Mouse (Mus musculus): ENCODE measurements around the gene Mmp13. TPM values are rescaled to one million over a fixed set of nuclear protein-coding genes. Genes with fewer than 3 reads are reported as not detected.
"Not testable (repeated sequence)": the region's sequence is repeated elsewhere in the genome, so short reads cannot be mapped to it uniquely, and the experiment has no call there.

The Mmp13 gene
- not detected for total RNA-seq (2021)

- no peak for DNase-seq
- intact Hi-C loops (cut with DNase I) = no loop called here
Observed at GRCm38 (mm10) chr9:7272214-7272613, at the start of gene Mmp13. Mmp13 (plus strand) TSS chr9:7272514.

- no peak for DNase-seq
- intact Hi-C loops (cut with DNase I) = no loop called here
Observed at GRCm38 (mm10) chr9:7238619-7239018, 33.7 kb upstream of the Mmp13 start.

- DNase-seq = no peak
- intact Hi-C loops (cut with DNase I) = no loop called here
Observed at GRCm38 (mm10) chr9:7239967-7240366, 32.3 kb upstream of the Mmp13 start.

GRCm38 (mm10) chr9:7252797-7253654, 19.3 kb upstream of the Mmp13 start:
- intact Hi-C loops (cut with DNase I) = no loop called here
- DNase-seq = no peak

GRCm38 (mm10) chr9:7261667-7262066, 10.6 kb upstream of the Mmp13 start:
- intact Hi-C loops (cut with DNase I) = no loop called here
- no peak for DNase-seq

- intact Hi-C loops (cut with DNase I) = no loop called here
Observed at GRCm38 (mm10) chr9:7270071-7270470, 2.2 kb upstream of the Mmp13 start.

GRCm38 (mm10) chr9:7282565-7283302, 10.4 kb downstream of the Mmp13 start:
- DNase-seq = no peak
- intact Hi-C loops (cut with DNase I) = no loop called here

More at GRCm38 (mm10) chr9:7270071-7270470, 2.2 kb upstream of the Mmp13 start:
- peak; percentile 69 to 71 for DNase-seq

- intact Hi-C loops (cut with DNase I) = not testable (repeated sequence)
Observed at GRCm38 (mm10) chr9:7283303-7283684, 11.0 kb downstream of the Mmp13 start.

GRCm38 (mm10) chr9:7289501-7289900, 17.2 kb downstream of the Mmp13 start:
- no peak for DNase-seq
- intact Hi-C loops (cut with DNase I) = no loop called here

More at GRCm38 (mm10) chr9:7283303-7283684, 11.0 kb downstream of the Mmp13 start:
- DNase-seq = not testable (repeated sequence)

- no peak for DNase-seq
- intact Hi-C loops (cut with DNase I) = no loop called here
Observed at GRCm38 (mm10) chr9:7289901-7290300, 17.6 kb downstream of the Mmp13 start.

GRCm38 (mm10) chr9:7292132-7292531, 19.8 kb downstream of the Mmp13 start:
- intact Hi-C loops (cut with DNase I) = no loop called here
- DNase-seq = no peak

GRCm38 (mm10) chr9:7331847-7332246, 59.5 kb downstream of the Mmp13 start:
- intact Hi-C loops (cut with DNase I) = no loop called here
- no peak for DNase-seq

Other genes starting within 250 kb of the Mmp13 start
- gene Dync2h1, start 88.1 kb upstream of the Mmp13 start, total RNA-seq (2021) = 1 to 10 TPM; 4.2 to 4.4 TPM
- 10 to 100 TPM; 60.2 to 60.7 TPM for gene Dcun1d5, start 88.0 kb upstream of the Mmp13 start, total RNA-seq (2021)
- gene Mmp12, start 71.9 kb downstream of the Mmp13 start, total RNA-seq (2021) = under 1 TPM in 1 of 2 experiments, not detected in 1; 0.42 TPM
- gene Mmp1b, start 115.5 kb downstream of the Mmp13 start, total RNA-seq (2021) = not detected
- not detected for gene Mmp3, start 173.3 kb downstream of the Mmp13 start, total RNA-seq (2021)
- not detected for gene Mmp10, start 229.8 kb downstream of the Mmp13 start, total RNA-seq (2021)